Mouse (Mus musculus) E14TG2a.4 (cell line): ENCODE measurements around the gene Ubash3a.
A peak's percentile ranks its signal among the peaks of the same experiment; 100 is the strongest.

Experiments
- H3K27me3 ChIP-seq: 2 replicates; pipeline ENCODE4 v1.6.1; 2014; ENCODE audit warnings: low read length, control low read depth; ENCODE audit not compliant: insufficient read depth
- H3K36me3 ChIP-seq: 2 replicates; pipeline ENCODE4 v1.6.1; 2014; ENCODE audit warnings: low read length, control low read depth; ENCODE audit not compliant: insufficient read depth
- H3K4me1 ChIP-seq: replicated peaks from 2 replicates; pipeline ENCODE4 v1.6.1; 2014; ENCODE audit warnings: low read depth, low read length, control low read depth
- H3K4me3 ChIP-seq: replicated peaks from 2 replicates; pipeline ENCODE4 v1.5.1; 2014; ENCODE audit warnings: mild to moderate bottlenecking, low read length
- H3K9me3 ChIP-seq: 2 replicates; pipeline ENCODE4 v1.6.1; 2014; ENCODE audit warnings: low read length, control low read depth
- CTCF ChIP-seq: conservative IDR thresholded peaks from 2 replicates; pipeline ENCODE4 v1.5.1; 2014; ENCODE audit warnings: low read length
- NANOG ChIP-seq: IDR thresholded peaks from 2 replicates; pipeline ENCODE4 v1.6.1; 2014; ENCODE audit warnings: borderline replicate concordance, low read length, mixed read lengths
- POU5F1 ChIP-seq: IDR thresholded peaks from 2 replicates; pipeline ENCODE4 v1.6.1; 2014; ENCODE audit warnings: low read length, borderline replicate concordance

Ubash3a gene

DNA sequence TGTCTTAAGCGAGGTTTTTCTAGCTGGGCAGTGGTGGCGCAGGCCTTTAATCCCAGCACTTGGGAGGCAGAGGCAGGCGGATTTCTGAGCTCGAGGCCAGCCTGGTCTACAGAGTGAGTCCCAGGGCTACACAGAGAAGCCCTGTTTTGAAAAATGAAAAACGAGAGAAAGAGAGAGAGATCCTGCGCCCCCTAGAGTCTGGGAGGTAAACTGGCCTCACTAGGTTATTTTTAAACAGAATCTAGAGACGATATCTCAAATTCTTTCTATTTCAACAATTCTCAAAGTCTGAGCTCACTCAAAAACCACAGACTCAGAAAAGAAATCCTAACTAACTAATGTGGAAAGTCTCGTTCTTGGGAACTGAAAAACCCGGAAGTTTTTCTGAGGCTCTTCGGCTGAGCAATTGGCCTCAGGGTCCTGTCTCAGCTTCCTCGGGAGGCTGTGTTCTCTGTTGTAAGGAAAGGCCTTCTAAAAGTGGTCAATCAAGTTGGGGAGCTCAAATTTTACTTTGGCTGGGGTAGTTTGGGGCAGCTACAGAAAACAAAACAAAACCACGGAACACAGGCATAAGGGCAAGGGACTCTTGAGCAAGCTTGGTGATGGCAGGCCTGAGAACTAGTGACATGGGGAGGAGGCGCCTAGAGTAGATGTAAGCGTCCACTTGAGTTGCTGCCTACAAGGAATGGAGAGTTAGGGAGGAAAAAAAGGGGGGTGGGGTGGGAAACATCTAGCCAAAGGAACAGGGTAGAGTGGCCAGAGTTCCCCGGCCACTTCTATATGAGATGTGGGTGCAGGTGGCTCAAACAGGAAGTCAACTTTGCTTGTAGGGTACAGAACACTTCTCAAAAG lies 86.9 kb downstream of the Ubash3a start:
- Histone ChIP-seq H3K4me3 (peak overlapping the region; percentile 90), H3K27me3 (no peaks in the 10 kb centered on the region), H3K36me3 (peaks cover 2% of the 10 kb centered on the region; the same call in 1 of the 2 replicates), H3K4me1 (peaks cover 76% of the 10 kb centered on the region), H3K9me3 (no peaks in the 10 kb centered on the region)
- TF ChIP-seq CTCF (peak; percentile 82), NANOG (no peak)

DNA sequence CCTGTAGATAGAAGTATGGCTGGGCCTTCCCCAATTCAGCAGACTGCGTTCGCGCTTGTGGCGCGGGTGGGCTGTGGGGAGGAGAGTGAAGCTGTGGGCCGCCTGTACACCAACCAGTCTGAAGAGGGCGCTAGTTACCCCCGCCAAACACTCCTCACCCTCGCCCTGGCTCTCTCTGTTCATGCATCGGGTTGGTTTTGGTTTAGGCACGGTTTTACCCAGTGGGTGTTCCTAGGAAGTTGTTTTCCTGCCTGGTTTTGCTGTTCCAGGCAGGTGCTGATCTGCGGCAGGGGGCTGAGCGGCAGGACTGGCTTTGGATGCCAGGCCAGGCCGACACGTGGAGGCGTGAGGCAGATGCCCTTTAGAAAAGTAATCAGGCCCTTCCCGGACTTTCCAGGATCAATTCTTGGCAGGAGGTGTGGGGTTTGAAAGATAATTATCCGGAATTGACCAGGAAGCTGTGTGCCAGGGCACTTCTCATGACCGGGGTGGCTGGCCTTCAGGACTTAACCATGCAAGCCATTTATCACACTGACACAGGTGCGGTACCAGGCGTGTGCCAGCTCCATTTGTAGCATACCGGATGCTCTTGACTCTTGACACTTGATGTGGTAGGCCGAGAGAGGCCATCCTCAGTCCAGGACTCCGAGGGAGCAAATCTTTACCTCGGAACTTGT lies 87.7 kb downstream of the Ubash3a start:
- no peak for TF ChIP-seq NANOG
- TF ChIP-seq CTCF, result peak; percentile 86
- peak overlapping the region; percentile 90 for H3K4me3 ChIP-seq
- peaks cover 76% of the 10 kb centered on the region for H3K4me1 ChIP-seq
- peaks cover 9% of the 10 kb centered on the region for H3K36me3 ChIP-seq
- H3K27me3 ChIP-seq, result no peaks in the 10 kb centered on the region
- H3K9me3 ChIP-seq, result no peaks in the 10 kb centered on the region

DNA sequence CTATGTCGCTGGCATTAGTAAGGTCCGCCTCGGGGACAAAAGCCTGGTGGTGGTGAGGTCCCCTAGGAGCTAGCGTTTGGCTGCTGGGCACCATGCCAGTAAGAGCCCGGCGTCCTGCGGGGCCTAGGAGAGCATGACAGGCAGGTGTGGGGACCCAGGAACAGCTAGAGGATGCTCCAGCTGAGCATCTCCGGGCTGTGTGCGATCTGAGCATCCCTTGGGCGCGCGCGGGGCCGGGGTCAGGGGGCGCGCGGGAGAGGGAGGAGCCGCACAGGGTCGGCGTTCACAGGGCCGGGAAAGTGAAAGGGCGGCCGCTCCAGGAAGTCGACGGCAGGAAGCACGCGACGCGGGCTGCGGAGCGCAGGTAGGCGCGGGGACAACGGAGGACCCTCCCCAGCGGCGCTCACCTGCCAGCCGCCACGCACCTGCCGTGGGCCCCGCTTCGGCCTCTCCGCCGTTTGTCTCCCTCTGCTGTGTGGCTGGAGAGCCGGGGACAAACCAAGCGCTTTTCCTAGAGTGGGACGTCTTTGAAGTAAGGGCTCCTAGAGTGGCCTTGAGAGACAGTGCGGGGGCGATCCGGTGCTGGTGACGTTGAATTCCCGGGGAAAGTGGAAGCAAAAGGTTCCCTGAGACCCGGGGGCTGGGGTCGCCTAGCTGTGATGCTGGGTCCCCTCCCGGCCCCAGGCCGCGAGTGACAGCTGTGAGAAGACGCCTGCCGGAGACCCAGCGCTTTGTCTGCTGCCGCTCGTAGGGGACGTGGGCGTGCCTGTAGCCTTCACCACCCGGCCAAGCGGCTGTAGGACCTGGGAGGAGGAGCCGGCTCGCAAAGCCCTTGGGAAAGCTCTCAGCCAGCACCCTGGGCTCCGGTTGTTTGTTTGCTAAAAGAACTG lies 88.5 kb downstream of the Ubash3a start:
- Histone ChIP-seq H3K4me1 (peaks cover 76% of the 10 kb centered on the region), H3K4me3 (peak overlapping the region; percentile 90), H3K36me3 (peaks cover 17% of the 10 kb centered on the region), H3K27me3 (no peaks in the 10 kb centered on the region), H3K9me3 (no peaks in the 10 kb centered on the region)
- no peak for TF ChIP-seq NANOG
- TF ChIP-seq CTCF, result no peak
- no peak for TF ChIP-seq POU5F1
